Mouse (Mus musculus) C2C12 (cell line): Measurements from ENCODE around the gene Nr1i3.

ENCODE experiments used
- CTCF ChIP-seq: IDR thresholded peaks from one replicate; pipeline ENCODE4 v1.5.1; 2011; ENCODE audit not compliant: control insufficient read depth, insufficient read depth, insufficient read length
- FOSL1 ChIP-seq: IDR thresholded peaks from one replicate; pipeline ENCODE4 v1.8.0; 2011; ENCODE audit warnings: mild to moderate bottlenecking, low read length; ENCODE audit not compliant: poor library complexity, insufficient read depth, severe bottlenecking
- MAX ChIP-seq: IDR thresholded peaks from one replicate; pipeline ENCODE4 v1.6.1; 2011; ENCODE audit warnings: mild to moderate bottlenecking, control low read depth

DNA sequence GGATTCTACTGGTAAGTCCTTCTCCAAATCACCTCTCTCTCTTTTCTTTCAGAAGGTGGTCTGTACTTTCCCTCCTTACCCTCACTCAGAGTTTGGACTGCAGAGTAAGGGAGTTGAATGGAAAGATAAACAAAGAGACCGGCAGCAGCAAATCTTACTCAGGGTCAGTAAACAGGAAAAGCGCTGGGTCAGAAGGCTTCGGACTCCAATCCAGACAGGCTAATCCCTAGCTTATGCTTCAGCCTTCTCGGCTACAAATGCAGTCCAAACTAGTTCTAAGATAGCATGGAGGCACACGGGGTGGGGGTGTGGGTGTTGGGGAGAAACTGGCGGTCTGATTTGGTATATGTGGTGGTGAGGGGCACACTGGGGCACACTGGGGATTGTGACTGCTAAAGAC, 23.7 kb downstream of the Nr1i3 start:
- no peak for TF ChIP-seq CTCF
- TF ChIP-seq MAX, result no peak
- no peak for TF ChIP-seq FOSL1
